Mouse (Mus musculus) left cerebral cortex, postnatal 10 days (tissue): Measurements from ENCODE around the gene Gm49393. TPM values are rescaled to one million over a fixed set of nuclear protein-coding genes. Genes with fewer than 3 reads are reported as not detected.
A peak's percentile ranks its signal among the peaks of the same experiment; 100 is the strongest.
"Not testable (repeated sequence)": the region's sequence is repeated elsewhere in the genome, so short reads cannot be mapped to it uniquely, and the experiment has no call there.

Experiments used
- DNase-seq, 2 experiments: peaks; one replicate each; pipeline ENCODE4 v3.0.0; 2021 to 2022; ENCODE audit warnings: low spot score in 2 of 2, mixed read lengths in 1 of 2; ENCODE audit errors: extremely low spot score in 1 of 2
- intact Hi-C: fragments of 180-260 bp; cut with DNase I; formaldehyde crosslinking; loops from one replicate; pipeline ENCODE4 v1.15.1; 2025
- total RNA-seq, 2 experiments: library from RNA; stranded (reverse); gene quantifications; 2 replicates each; pipeline ENCODE4 v1.2.3; 2021

Gene Gm49393
- not detected for total RNA-seq

GRCm38 (mm10) chr13:60935490-60935889, at the start of gene Gm49393:
TSS of gene Gm49393 (minus strand) at chr13:60935590.
- DNase-seq, intact Hi-C loops: not testable (repeated sequence)

GRCm38 (mm10) chr13:60972319-60972718, 36.9 kb upstream of the Gm49393 start:
- intact Hi-C loops, DNase-seq: not testable (repeated sequence)

- intact Hi-C loops, DNase-seq: not testable (repeated sequence)
Observed at GRCm38 (mm10) chr13:60963985-60964384, 28.6 kb upstream of the Gm49393 start.

DNA sequence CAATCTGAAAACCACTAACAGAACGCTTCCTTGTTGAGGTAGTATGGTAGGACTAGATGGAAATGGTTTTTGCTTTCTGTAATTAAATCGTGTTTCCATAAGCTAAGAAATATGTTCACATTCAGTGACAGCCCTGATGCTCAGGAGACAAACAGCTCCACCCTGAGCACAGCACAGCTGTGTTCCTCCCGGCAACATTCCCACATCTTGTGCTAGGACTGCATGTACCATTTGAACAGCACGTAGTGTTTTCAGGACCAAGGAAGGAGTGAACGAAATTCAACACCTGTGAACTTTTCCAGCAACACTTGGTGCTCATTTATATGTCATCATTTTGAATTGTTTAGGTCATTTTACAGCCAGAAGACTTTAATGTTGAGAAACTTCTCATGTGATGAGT, 26.3 kb upstream of the Gm49393 start:
- intact Hi-C loops: no loop called here
- DNase-seq: no peak

DNA sequence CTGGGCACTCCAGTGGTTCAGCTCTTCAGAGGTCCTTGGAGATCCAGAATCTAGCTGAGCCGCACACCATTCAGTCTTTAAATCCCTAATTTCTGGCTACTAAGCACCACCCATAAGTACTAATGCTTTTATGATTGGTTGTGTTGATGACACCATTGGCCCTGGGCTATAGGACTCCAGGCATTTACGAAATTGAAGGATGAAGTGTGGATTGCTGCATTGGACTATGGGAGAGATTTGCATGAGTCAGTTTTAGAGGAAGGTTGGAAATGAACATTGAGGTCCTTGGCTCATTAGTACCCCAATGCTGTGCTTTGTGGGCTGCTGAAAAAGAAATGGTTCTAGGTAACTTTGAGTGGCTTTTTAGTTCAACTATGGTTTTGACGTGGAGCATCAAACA, 6.5 kb upstream of the Gm49393 start, which contains the start of gene Tpbpa:
Tpbpa (minus strand) TSS at position 101 of the 400 bp plus-strand sequence.
- DNase-seq, intact Hi-C loops: not testable (repeated sequence)

- intact Hi-C loops: no loop called here
- peak in 1 of 2 experiments; percentile 67 for DNase-seq
Observed at GRCm38 (mm10) chr13:60936500-60936901, 1.1 kb upstream of the Gm49393 start, which contains the start of the genes Gm49391 and Ctla2a. TSS of gene Gm49391 (minus strand) at chr13:60936571. TSS of gene Ctla2a (minus strand) at chr13:60936625.

DNA sequence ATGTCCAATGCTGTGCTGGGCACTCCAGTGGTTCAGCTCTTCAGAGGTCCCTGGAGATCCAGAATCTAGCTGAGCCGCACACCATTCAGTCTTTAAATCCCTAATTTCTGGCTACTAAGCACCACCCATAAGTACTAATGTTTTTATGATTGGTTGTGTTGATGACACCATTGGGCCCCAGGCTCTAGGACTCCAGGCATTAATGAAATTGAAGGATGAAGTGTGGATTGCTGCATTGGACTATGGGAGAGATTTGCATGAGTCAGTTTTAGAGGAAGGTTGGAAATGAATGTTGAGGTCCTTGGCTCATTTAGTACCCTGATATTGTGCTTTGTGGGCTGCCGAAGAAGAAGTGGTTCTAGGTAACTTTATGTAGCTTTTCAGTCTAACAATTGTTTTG, 30.6 kb downstream of the Gm49393 start, which contains the start of gene Tpbpb:
Tpbpb (minus strand) TSS at position 101 of the 400 bp plus-strand sequence.
- DNase-seq, intact Hi-C loops: not testable (repeated sequence)

GRCm38 (mm10) chr13:60897328-60897727, 38.1 kb downstream of the Gm49393 start, which contains the start of gene Ctla2b:
TSS of gene Ctla2b (minus strand) at chr13:60897447.
- intact Hi-C loops: no loop called here
- DNase-seq: peak; percentile 0 to 66

- intact Hi-C loops, DNase-seq: not testable (repeated sequence)
Observed at GRCm38 (mm10) chr13:60896794-60897193, 38.6 kb downstream of the Gm49393 start, which contains the start of gene Gm49392. TSS of gene Gm49392 (minus strand) at chr13:60896894.

- intact Hi-C loops: no loop called here
- no peak for DNase-seq
Observed at GRCm38 (mm10) chr13:60895406-60896160, 39.8 kb downstream of the Gm49393 start.

DNA sequence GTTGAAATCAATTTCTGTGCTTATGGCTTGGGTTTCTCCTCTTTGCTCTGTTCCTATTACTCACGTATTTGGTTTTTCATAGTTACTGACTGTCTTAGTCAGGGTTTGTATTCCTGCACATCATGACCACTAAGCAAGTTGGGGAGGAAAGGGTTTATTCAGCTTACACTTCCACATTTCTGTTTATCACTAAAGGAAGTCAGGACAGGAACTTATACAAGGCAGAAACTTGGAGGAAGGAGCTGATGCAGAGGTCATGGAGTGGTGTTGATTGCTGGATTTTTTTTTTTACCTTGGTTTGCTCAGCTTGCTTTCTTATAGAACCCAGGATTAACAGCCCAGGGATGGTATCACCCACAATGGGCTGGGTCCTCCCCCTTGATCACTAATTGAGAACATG, 43.1 kb downstream of the Gm49393 start:
- intact Hi-C loops: no loop called here

GRCm38 (mm10) chr13:60864281-60864680, 71.1 kb downstream of the Gm49393 start, which contains the start of gene 4930486L24Rik:
TSS of gene 4930486L24Rik (minus strand) at chr13:60864475.
- intact Hi-C loops: no loop called here

More for the DNA sequence above, 43.1 kb downstream of the Gm49393 start:
- DNase-seq: no peak

DNA sequence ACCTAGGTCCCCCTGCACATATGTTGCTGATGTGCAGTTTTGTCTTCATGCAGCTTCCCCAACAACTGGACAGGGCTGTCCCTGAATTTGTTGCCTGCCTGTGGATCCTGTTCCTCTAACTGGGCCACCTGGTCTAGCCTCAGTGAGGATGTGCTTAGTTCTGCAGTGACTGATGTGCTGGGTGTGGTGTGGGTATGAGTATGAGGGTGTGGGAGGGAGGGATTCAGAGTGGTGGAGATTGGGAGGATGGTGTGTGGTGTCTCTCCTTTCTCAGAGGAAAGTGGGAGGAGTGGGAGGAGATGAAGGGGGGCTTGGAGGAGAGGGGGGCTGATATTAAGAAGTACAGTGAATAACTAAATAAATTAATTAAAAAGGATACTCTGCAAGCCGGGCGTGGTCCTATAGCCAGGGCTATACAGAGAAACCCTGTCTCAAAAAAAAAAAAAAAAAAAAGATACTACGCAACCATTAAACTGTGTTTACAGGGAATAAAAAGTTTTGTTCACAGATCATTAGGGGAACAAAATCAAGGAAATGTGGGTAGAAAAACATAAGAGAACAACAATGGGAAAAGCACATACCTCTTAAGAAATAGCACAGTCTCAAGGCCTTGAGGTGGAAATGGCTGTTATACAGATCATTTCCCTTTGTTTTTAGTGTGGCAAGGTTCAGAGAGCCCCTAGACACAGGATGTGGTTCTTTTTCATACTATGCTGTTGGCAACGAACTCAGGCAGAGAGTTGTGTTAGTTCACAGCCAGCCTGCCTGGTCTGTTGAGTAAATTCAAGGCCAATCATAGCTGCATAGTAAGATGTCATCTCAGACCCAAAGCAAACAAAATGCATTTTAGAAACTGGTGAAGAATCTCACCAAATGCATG, 86.9 kb downstream of the Gm49393 start:
- DNase-seq: peak in 1 of 2 experiments; percentile 27
- intact Hi-C loops: no loop called here

More at GRCm38 (mm10) chr13:60864281-60864680, 71.1 kb downstream of the Gm49393 start, which contains the start of gene 4930486L24Rik:
- DNase-seq: no peak

DNA sequence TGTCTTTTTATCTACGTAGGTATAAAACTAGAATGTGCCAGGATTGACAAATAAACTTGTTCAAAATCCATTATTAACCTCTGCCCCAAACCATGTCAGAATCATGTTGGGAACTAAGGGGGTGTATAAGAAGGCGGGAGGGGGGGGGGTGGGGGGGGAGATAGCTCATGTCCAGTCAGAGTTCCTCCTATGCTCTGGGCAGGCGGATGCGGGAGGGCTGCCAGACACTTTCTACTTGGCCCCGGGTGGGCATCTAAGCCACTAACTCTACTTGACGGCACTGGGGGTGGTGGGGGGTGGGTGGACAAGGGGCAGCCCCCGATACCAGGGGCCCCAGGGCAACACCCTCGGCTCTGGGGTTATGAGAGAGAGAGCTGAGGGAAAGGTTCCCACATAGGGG, 92.2 kb downstream of the Gm49393 start:
- intact Hi-C loops: no loop called here
- peak in 1 of 2 experiments; percentile 13 for DNase-seq

GRCm38 (mm10) chr13:60842703-60843102, 92.7 kb downstream of the Gm49393 start:
- intact Hi-C loops: no loop called here
- no peak for DNase-seq

DNA sequence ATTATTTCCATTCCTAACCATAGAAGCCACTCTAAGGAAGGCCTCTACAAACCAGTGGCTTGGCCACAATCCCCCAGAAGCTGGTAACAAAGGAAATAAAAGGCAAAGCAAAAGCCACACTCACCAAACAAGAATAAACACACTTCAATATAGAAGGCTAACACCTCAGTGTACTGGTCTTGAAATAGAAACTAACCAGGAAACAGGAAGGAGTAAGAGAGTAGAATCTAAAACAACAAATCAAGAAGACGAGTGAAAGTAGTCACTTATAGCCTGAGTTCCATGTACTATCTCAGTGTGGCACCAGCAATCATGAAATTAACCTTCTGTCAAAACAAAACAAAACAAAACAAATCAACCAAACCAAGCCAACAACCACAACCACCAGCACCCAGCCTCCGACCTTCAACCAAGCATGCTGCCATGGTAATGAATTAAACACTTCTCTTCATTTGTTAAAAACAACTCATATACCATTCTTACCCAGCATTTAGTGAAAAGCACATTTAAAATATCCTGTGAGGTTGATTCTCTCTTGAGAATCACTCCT, 96.0 kb downstream of the Gm49393 start:
- no peak for DNase-seq
- intact Hi-C loops: no loop called here

DNA sequence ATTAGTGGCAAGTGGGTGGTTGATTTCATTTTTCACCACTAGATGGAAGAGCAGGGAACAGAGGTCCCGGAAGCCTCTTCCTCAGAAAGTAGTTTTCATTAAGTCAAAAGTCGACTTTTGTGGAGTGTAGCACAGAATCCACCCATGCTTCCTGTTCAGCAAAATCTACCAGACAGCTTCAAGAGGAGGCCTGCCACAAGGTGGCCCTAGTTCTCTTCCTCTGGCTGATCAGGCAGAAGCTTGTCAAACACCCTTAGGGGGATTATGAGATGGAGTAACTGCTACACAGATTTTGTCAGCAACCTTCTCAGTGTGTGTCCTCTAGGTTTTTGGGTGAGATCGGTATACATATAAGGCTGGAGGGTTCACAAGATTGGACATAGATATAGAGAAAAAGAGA, 109.3 kb downstream of the Gm49393 start:
- intact Hi-C loops: no loop called here
- DNase-seq: peak in 1 of 2 experiments; percentile 39

- DNase-seq: no peak
- intact Hi-C loops: no loop called here
Observed at GRCm38 (mm10) chr13:60820486-60821175, 114.8 kb downstream of the Gm49393 start.
